Mouse (Mus musculus): ENCODE results near the gene Bcor. TPM values are rescaled to one million over a fixed set of nuclear protein-coding genes. Genes with fewer than 3 reads are reported as not detected.

The Bcor gene
- total and polyA plus RNA-seq, 3 experiments, result 44.6 to 88.7 (median 61.6) TPM

DNA sequence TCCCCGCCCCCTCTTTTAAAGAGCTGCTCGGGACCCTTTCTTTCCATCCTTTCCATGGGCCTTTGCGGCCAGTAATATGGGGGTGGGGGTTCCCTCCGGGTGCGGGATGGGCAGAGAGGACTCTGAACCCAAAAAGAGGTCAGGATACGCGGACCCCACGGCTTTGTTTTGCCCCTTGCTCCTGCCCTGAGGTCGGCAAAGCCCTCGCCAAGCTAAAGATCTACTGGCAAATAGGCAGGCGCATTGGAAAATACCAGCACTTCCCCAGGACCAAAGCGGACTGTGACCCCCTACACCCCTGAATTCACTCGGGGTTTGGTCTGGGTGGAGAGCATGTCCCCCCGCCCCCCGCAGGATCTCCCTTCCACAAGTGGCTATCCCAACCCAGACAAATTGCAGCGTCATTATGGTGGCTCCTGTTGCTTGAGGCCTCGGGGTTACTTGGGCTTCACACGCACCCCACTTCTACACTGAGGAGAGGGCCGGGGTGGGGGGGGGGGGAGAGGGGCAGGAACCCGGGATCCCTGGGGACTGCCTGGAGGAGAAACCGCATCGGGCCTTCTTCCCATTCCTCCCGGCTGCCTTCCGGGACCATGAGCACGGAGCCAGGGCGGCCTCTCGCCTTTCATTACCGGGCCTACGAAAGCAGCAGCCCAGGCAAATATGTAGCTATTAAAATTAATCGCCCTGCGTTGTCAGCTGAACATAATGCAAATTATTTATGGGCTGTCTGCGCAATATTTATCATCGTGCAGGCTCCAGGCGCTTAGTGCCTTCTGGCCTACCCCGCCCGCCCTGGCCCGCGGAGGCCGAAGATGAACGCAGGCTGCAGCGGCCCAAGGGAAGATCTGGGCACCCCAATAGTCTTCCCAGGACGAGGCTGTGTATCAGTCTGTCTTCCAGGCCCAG is 7.9 kb downstream of the Bcor start:
- Histone ChIP-seq H3K79me2 (ENCODE audit: control insufficient read depth, insufficient read depth, low read length, poor library complexity) (no peaks in the 10 kb centered on the region), H3K27me3 (ENCODE audit: control insufficient read depth in 1 of 2, insufficient read depth in 2 of 2, low read length in 2 of 2) (no peaks in the 10 kb centered on the region), H3K27ac (ENCODE audit: control insufficient read depth, low read depth, low read length) (no peak overlapping the region), H3K4me3 (ENCODE audit: control insufficient read depth in 1 of 2, insufficient read depth in 1 of 2, low read depth in 2 of 2, low read length in 2 of 2) (no peak overlapping the region), H3K4me1 (ENCODE audit: control insufficient read depth in 1 of 2, insufficient read depth in 2 of 2, low read length in 2 of 2) (peaks cover 0 to 13% of the 10 kb centered on the region in 2 experiments; a peak in 2 of 4 replicates), H3K9ac (ENCODE audit: control insufficient read depth, low read depth, low read length, poor library complexity, severe bottlenecking) (no peak overlapping the region), H3K36me3 (ENCODE audit: control insufficient read depth in 1 of 2, insufficient read depth in 2 of 2, low read length in 2 of 2) (no peaks in the 10 kb centered on the region), H3K9me3 (replicated peaks; ENCODE audit: insufficient read depth, low read length) (no peaks in the 10 kb centered on the region)
- TF ChIP-seq BHLHE40 (IDR thresholded peaks at IDR 0.05; ENCODE audit: borderline replicate concordance, low read depth, low read length) (no peak), MYC (IDR thresholded peaks at IDR 0.05; ENCODE audit: low read depth, low read length) (no peak), MAFK (IDR thresholded peaks at IDR 0.05; ENCODE audit: borderline replicate concordance, low read depth, low read length) (no peak), SMC3 (IDR thresholded peaks at IDR 0.05; ENCODE audit: low read depth, low read length) (no peak), JUND (IDR thresholded peaks at IDR 0.05; ENCODE audit: low read depth, low read length) (no peak), RCOR1 (IDR thresholded peaks at IDR 0.05; ENCODE audit: low read depth, low read length) (no peak), POLR2AphosphoS2 (IDR thresholded peaks at IDR 0.05; ENCODE audit: low read length) (no peak), ETS1 (IDR thresholded peaks at IDR 0.05; ENCODE audit: low read depth, low read length) (no peak), CHD1 (IDR thresholded peaks at IDR 0.05; ENCODE audit: low read depth, low read length) (no peak), CHD2 (IDR thresholded peaks at IDR 0.05; ENCODE audit: low read length) (no peak), USF1 (IDR thresholded peaks at IDR 0.05; ENCODE audit: low read depth, low read length) (no peak)
- no peak for DNase-seq (ENCODE audit: low read depth, low spot score)

DNA sequence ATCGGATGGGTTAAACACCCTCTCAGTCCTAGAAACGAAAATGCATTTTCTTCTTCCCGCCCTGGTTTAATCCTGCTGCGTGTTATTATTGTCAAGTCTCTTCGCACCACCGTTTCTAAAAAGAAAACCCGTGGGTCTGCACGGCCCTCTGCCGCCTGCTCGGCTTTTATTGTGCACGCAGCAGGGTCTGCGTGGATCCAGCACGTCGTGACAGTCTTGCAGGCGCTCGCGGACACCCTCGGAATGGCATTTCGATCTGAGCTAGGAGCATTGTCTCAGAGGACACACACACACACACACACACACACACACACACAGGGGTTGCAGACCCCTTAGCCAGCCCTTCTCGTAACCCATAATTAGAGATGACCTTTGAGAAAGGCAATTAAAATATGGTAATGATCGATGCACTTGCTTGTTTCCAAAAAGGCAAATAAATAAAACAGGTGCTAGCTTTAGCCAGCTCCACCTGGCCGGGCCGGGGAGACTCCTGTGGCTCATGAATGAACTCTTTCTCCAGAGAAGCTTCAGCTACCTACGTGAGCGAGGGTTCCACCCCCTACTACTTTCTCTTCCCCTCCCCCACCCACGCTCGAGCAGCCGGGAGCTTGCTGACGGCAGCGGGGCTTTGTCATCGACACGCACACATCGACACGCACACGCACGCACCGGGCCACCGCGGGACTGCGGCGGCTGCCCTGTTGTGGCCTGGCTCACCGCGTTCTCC is 8.7 kb downstream of the Bcor start:
- Histone ChIP-seq H3K9me3 (replicated peaks; ENCODE audit: insufficient read depth, low read length) (no peaks in the 10 kb centered on the region), H3K27ac (ENCODE audit: control insufficient read depth, low read depth, low read length) (no peak overlapping the region), H3K27me3 (ENCODE audit: control insufficient read depth in 1 of 2, insufficient read depth in 2 of 2, low read length in 2 of 2) (no peaks in the 10 kb centered on the region), H3K36me3 (ENCODE audit: control insufficient read depth in 1 of 2, insufficient read depth in 2 of 2, low read length in 2 of 2) (no peaks in the 10 kb centered on the region), H3K4me1 (ENCODE audit: control insufficient read depth in 1 of 2, insufficient read depth in 2 of 2, low read length in 2 of 2) (peaks cover 0 to 5% of the 10 kb centered on the region in 2 experiments; a peak in 2 of 4 replicates), H3K9ac (ENCODE audit: control insufficient read depth, low read depth, low read length, poor library complexity, severe bottlenecking) (no peak overlapping the region), H3K4me3 (ENCODE audit: control insufficient read depth in 1 of 2, insufficient read depth in 1 of 2, low read depth in 2 of 2, low read length in 2 of 2) (no peak overlapping the region), H3K79me2 (ENCODE audit: control insufficient read depth, insufficient read depth, low read length, poor library complexity) (no peaks in the 10 kb centered on the region)
- TF ChIP-seq CHD2 (IDR thresholded peaks at IDR 0.05; ENCODE audit: low read length), result no peak
- no peak for DNase-seq (ENCODE audit: low read depth, low spot score)

DNA sequence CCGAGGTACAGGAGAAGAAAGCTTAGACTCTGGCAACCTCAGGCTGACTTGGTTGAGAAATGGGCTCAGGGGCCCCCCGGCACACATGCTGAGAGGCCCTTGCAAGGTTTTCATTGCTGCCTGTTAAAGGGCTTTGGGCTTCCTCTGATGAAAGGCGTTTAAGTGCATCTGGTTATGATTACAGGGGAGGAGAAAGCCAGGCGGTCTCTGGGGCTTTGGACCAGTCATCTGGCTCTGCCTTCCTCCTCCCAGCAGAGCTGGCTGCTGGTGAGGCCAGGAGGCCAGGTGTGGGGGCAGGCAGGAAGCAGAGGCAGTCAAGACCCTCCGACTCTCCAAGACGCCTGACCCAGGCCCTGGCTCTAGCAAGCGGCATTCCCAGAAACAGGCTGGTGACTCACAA is 9.7 kb downstream of the Bcor start:
- Histone ChIP-seq H3K27me3 (ENCODE audit: control insufficient read depth in 1 of 2, insufficient read depth in 2 of 2, low read length in 2 of 2) (no peaks in the 10 kb centered on the region), H3K27ac (ENCODE audit: control insufficient read depth, low read depth, low read length) (no peak overlapping the region), H3K9me3 (replicated peaks; ENCODE audit: insufficient read depth, low read length) (no peaks in the 10 kb centered on the region), H3K4me1 (ENCODE audit: control insufficient read depth in 1 of 2, insufficient read depth in 2 of 2, low read length in 2 of 2) (peaks cover 0 to 3% of the 10 kb centered on the region in 2 experiments; a peak in 2 of 4 replicates), H3K79me2 (ENCODE audit: control insufficient read depth, insufficient read depth, low read length, poor library complexity) (no peaks in the 10 kb centered on the region), H3K4me3 (ENCODE audit: control insufficient read depth in 1 of 2, insufficient read depth in 1 of 2, low read depth in 2 of 2, low read length in 2 of 2) (no peak overlapping the region), H3K9ac (ENCODE audit: control insufficient read depth, low read depth, low read length, poor library complexity, severe bottlenecking) (no peak overlapping the region), H3K36me3 (ENCODE audit: control insufficient read depth in 1 of 2, insufficient read depth in 2 of 2, low read length in 2 of 2) (no peaks in the 10 kb centered on the region)
- no peak for DNase-seq (ENCODE audit: low read depth, low spot score)
- TF ChIP-seq TAL1 (IDR thresholded peaks at IDR 0.05; ENCODE audit: low read length) (no peak), TCF12 (IDR thresholded peaks at IDR 0.05; ENCODE audit: low read depth, low read length) (no peak), ZKSCAN1 (IDR thresholded peaks at IDR 0.05; ENCODE audit: low read depth, low read length) (no peak), NELFE (IDR thresholded peaks at IDR 0.05; ENCODE audit: low read depth, low read length) (no peak), RCOR1 (IDR thresholded peaks at IDR 0.05; ENCODE audit: low read depth, low read length) (no peak), JUND (IDR thresholded peaks at IDR 0.05; ENCODE audit: low read depth, low read length) (no peak), MAFK (IDR thresholded peaks at IDR 0.05; ENCODE audit: borderline replicate concordance, low read depth, low read length) (no peak), CTCF (IDR thresholded peaks at IDR 0.05 in 2 of 3, conservative IDR thresholded peaks at IDR 0.05 in 1 of 3; ENCODE audit: control insufficient read depth in 1 of 3, insufficient read depth in 1 of 3, low read depth in 2 of 3, low read length in 3 of 3, poor library complexity in 1 of 3, severe bottlenecking in 1 of 3) (no peak), CHD2 (IDR thresholded peaks at IDR 0.05; ENCODE audit: low read length) (no peak), HCFC1 (IDR thresholded peaks at IDR 0.05; ENCODE audit: low read depth, low read length) (no peak), MYB (IDR thresholded peaks at IDR 0.05; ENCODE audit: low read depth, low read length) (no peak), POLR2AphosphoS5 (IDR thresholded peaks at IDR 0.05; ENCODE audit: borderline replicate concordance, low read depth, low read length) (no peak)
